Mouse (Mus musculus) cerebellum, adult 2 months (tissue): ENCODE measurements around the gene Foxd2. TPM values are rescaled to one million over a fixed set of nuclear protein-coding genes. Genes with fewer than 3 reads are reported as not detected.

Experiments
- DNase-seq, 2 experiments: peaks; one replicate each; pipeline ENCODE4 v3.0.0; 2021
- H3K27ac ChIP-seq: fragments of 200-500 bp; 2 replicates; pipeline ENCODE4 v1.5.1; 2012; ENCODE audit warnings: low read length, control low read depth, inconsistent platforms; ENCODE audit not compliant: insufficient read depth
- H3K27me3 ChIP-seq: fragments of 200-500 bp; 2 replicates; pipeline ENCODE4 v1.6.1; 2012; ENCODE audit warnings: inconsistent platforms, mild to moderate bottlenecking, low read length, moderate library complexity; ENCODE audit not compliant: control insufficient read depth, insufficient read depth
- H3K4me1 ChIP-seq: fragments of 200-500 bp; 2 replicates; pipeline ENCODE4 v1.6.1; 2011; ENCODE audit warnings: low read length; ENCODE audit not compliant: control insufficient read depth, insufficient read depth
- H3K4me3 ChIP-seq: fragments of 200-500 bp; replicated peaks from 2 replicates; pipeline ENCODE3; 2011; ENCODE audit warnings: mild to moderate bottlenecking, low read depth, low read length, control low read depth; ENCODE audit not compliant: insufficient read depth
- CTCF ChIP-seq: fragments of 200-500 bp; IDR thresholded peaks from 2 replicates; pipeline ENCODE4 v1.5.1; 2011; ENCODE audit warnings: low read depth, mild to moderate bottlenecking, control low read depth, low read length, moderate library complexity, borderline replicate concordance; ENCODE audit not compliant: insufficient read depth
- POLR2A ChIP-seq: fragments of 200-500 bp; IDR thresholded peaks from 2 replicates; pipeline ENCODE4 v1.6.1; 2011; ENCODE audit warnings: low read length, control low read depth, borderline replicate concordance; ENCODE audit not compliant: insufficient read depth
- WGBS: fragments of 180-500 bp; shearing (Covaris S2); methylation state at CpG from one replicate; pipeline ENCODE4 v1.1.7; 2018; 5-methylcytosine and 5-hydroxymethylcytosine counted together
- polyA plus RNA-seq: library from polyadenylated mRNA; depleted of rRNA; stranded (reverse); fragments of >200 nt; gene quantifications from 2 replicates; pipeline ENCODE4 v1.2.3, GENCODE M21; 2012

Foxd2 gene
- polyA plus RNA-seq, 1 experiment = 0.10 TPM

DNA sequence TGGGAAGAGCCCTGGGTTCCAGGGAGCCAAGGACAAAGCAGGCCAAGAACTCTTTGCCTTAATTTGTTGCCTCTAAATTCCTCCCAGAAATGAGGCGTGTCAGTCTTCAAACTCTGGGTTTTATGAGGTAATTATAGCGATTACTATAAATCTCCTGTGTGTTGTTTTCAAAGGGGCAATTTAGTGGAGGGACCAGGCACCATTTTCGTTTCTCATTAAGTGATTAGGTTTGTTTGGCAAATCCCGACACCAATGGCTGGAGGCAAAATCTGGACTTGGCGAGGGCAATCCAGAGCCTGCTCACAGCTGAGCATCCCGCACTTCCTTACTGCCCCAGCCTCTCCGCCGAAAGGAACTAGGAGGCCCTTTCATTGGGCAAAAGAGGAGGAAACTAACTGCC lies 33.9 kb upstream of the Foxd2 start:
- Histone ChIP-seq H3K4me3 (no peak overlapping the region), H3K27ac (no peak overlapping the region), H3K4me1 (no peaks in the 10 kb centered on the region), H3K27me3 (no peaks in the 10 kb centered on the region; the same call in 1 of the 2 replicates)
- WGBS = 47% methylated on average over 8 of the region's 8 CpGs
- no peak for DNase-seq
- TF ChIP-seq CTCF (no peak), POLR2A (no peak)

DNA sequence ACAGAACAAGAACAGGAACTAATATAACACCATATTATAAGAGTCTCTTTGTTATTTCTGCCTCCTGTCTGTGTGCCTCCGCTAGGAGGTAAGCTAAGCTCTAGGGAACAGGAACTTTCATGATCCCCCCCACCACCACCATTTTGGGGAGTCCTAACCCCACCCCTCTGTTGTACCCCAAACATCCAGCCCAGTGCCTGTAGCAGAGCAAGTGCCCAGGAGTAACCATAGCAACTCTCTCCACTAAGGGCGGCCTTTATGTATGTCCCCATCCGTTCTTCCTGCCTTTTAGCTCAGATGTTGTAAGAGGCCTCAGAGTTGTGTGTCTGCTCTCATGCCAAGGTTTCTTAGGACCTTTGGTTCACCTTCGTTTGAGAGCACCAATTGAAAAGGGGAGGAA lies 33.4 kb upstream of the Foxd2 start:
- TF ChIP-seq POLR2A (no peak), CTCF (no peak)
- DNase-seq = no peak
- no peaks in the 10 kb centered on the region for H3K4me1 ChIP-seq
- no peaks in the 10 kb centered on the region; the same call in 1 of the 2 replicates for H3K27me3 ChIP-seq
- WGBS = 56% methylated on average over 4 of the region's 4 CpGs
- H3K4me3 ChIP-seq = no peak overlapping the region
- H3K27ac ChIP-seq = no peak overlapping the region

DNA sequence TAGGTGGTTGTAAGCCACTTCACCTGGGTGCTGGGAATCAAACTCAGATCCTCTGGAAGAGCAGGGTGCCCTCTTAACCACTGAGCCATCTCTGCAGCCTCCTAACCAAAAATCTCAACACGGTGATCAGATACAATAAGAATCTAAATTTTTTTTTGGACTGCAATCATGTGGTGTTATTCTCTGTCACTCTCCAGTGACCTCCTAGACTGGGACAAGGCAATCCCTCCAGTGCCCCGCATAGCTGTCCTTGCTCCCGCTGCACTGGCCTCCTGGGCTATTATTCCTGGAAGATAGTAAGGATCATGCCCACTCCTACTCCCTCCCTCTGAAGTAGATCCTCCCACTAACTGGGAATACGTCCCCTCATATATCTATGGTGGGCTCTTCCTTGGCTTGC lies 32.6 kb upstream of the Foxd2 start:
- WGBS = 84% methylated on average over 4 of the region's 4 CpGs
- H3K27ac ChIP-seq = no peak overlapping the region
- DNase-seq = no peak
- H3K4me3 ChIP-seq = no peak overlapping the region
- no peak for TF ChIP-seq POLR2A
- no peak for TF ChIP-seq CTCF
- H3K27me3 ChIP-seq = no peaks in the 10 kb centered on the region
- H3K4me1 ChIP-seq = no peaks in the 10 kb centered on the region

DNA sequence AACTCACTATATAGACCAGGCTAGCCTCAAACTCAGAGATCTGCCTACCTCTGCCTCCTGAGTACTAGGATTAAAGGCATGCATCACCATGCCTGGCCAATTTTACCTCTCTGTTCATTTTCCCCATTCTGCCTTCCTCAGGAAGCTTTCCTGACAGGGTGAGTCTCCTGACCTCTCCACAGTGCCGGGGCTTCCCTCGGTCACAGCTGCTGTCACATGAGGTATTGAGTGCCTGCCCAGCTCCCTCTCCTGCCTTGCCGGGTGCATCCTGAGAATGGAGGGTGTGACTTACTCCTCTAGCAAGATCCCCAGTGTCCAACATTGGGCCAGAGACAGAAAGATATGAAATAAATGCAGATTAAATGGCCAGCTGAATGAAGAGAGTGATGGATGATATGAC lies 29.6 kb upstream of the Foxd2 start:
- H3K4me1 ChIP-seq = no peaks in the 10 kb centered on the region
- WGBS = 39% methylated on average over 3 of the region's 3 CpGs
- no peaks in the 10 kb centered on the region for H3K27me3 ChIP-seq
- H3K27ac ChIP-seq = no peak overlapping the region
- H3K4me3 ChIP-seq = no peak overlapping the region
- TF ChIP-seq CTCF = no peak
- TF ChIP-seq POLR2A = no peak
- no peak for DNase-seq

DNA sequence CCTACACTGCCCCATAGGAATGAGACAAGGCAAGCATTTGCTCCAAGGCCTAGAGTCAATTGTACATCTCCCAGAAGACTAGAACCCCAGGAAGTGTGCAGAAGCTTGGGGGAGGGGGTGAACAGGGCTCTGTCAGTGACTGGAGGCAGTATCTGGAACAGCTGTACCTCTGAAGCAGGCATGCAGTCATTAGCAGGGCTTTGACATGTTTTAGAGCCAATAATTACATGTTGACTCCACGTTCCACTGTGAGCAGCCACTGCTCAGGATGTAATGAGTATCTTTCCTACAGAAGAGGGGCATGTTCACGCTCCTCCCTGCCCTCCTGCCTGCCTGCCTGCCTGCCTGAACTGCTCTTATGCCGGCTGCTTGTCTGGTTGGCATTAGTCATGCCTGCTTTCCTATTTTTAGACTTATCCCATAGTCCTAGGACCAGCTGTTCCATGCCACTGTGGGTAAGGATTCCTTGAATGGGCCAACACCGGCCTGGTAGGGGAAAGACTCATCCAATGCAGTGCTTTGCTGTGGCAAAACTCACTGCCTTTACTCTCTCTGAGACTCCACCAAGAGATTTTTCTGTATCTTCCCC lies 28.9 kb upstream of the Foxd2 start:
- TF ChIP-seq POLR2A (no peak), CTCF (no peak)
- H3K27ac ChIP-seq = no peak overlapping the region
- no peaks in the 10 kb centered on the region for H3K4me1 ChIP-seq
- DNase-seq = no peak
- no peak overlapping the region for H3K4me3 ChIP-seq
- H3K27me3 ChIP-seq = no peaks in the 10 kb centered on the region
- 37% methylated on average over 4 of the region's 4 CpGs for WGBS

DNA sequence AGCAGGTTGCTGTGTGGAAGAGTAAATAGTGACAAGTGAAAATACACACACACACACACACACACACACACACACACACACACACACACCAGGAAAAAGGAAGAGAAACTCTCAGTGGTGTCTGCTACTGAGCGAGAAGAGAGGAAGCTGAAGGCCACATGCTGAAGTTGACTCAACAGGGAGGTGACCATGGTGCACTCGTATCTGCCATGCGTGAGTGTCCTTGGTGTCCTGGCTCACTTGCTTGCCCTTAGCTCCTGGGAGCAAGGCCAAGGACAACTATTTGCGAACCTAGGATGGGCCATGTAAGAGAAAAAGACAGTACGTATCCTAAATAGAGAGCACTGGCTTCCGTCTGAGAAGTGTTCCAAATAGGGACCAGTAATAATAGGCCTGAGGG lies 25.5 kb upstream of the Foxd2 start:
- Histone ChIP-seq H3K27ac (no peak overlapping the region), H3K4me3 (no peak overlapping the region), H3K27me3 (no peaks in the 10 kb centered on the region), H3K4me1 (no peaks in the 10 kb centered on the region)
- TF ChIP-seq CTCF = no peak
- no peak for TF ChIP-seq POLR2A
- DNase-seq = no peak
- WGBS = 86% methylated on average over 6 of the region's 6 CpGs

DNA sequence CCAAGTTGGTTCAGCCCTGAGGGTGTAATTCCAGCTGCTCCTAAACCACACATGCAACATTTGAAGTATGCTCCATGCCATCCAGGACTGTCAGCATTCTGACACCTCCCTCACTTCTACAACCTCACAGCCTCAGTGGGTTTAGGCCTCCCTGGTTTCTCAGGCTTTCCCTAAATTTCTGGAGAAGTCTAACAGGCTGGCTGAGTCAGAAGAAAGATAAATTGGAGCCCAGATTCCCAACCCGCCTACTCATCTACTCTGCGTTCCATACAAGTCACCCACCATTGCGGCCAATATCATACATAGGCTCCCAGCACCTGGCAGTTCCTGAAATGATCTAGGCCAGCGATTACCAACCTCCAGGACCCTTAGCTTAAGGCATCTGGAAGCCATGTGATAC lies 24.1 kb upstream of the Foxd2 start:
- Histone ChIP-seq H3K27ac (no peak overlapping the region), H3K4me3 (no peak overlapping the region), H3K4me1 (no peaks in the 10 kb centered on the region), H3K27me3 (no peaks in the 10 kb centered on the region; the same call in 1 of the 2 replicates)
- DNase-seq = no peak
- 89% methylated on average over 4 of the region's 4 CpGs for WGBS
- no peak for TF ChIP-seq POLR2A
- TF ChIP-seq CTCF = no peak

DNA sequence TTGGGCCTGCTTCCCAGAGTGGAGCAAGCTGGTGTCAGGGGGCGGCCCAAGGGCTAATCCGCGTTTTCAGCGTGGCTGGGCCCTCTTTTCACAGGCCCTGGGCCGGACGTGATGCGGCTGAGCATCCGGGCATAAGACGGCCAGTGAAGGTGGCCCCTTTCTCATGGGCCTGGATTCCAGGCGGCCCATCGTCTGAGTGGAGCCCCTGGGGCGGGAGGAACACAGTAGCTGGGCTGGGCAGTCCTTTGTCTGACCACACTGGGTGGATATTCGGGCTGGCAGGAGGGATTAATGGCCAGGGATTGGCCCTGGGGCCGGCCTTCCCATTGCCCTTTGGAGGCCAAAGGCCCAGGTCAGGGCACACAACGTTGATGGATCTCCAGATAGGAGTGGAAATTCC lies 20.5 kb upstream of the Foxd2 start:
- DNase-seq = no peak
- 26% methylated on average over 15 of the region's 15 CpGs for WGBS
- no peak overlapping the region for H3K4me3 ChIP-seq
- no peaks in the 10 kb centered on the region; the same call in 1 of the 2 replicates for H3K27me3 ChIP-seq
- TF ChIP-seq CTCF (no peak), POLR2A (no peak)
- H3K4me1 ChIP-seq = no peaks in the 10 kb centered on the region
- H3K27ac ChIP-seq = no peak overlapping the region

DNA sequence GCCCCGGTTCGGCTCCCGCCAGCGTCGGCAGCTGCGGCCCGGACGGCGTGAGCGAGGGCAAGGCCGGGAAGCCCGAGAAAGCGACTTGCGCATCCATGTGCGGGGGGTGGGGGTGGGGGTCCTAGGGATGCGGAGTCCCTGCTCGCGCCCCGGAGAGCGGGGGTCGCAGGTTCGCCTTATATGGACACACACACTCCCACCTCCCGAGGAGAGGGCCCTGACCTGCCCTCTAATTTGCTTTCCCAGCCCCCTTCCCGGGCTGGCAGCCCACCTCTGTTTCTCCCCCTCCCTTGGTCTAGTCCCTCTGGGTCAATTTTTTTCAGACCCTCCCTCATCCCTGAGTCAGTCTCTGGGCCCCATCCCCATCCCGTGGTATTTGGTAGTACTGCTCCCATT lies 17.2 kb upstream of the Foxd2 start, which contains the start of gene Foxe3:
Gene Foxe3 (minus strand): TSS at position 97 of the 396 bp plus-strand sequence.
- 2% methylated on average over 25 of the region's 25 CpGs for WGBS

More for the DNA sequence above, 17.2 kb upstream of the Foxd2 start, which contains the start of gene Foxe3:
- no peak for DNase-seq
- no peak for TF ChIP-seq CTCF
- no peak for TF ChIP-seq POLR2A
- Histone ChIP-seq H3K27ac (no peak within 1 kb of the TSS), H3K4me3 (no peak within 1 kb of the TSS), H3K4me1 (no peaks in the 10 kb centered on the region), H3K27me3 (no peaks in the 10 kb centered on the region; the same call in 1 of the 2 replicates)
